Mouse (Mus musculus) spleen, postnatal 4 days (tissue): ENCODE data around the gene Pou6f1.
A peak's percentile ranks its signal among the peaks of the same experiment; 100 is the strongest.
"Not testable (repeated sequence)": the region's sequence is repeated elsewhere in the genome, so short reads cannot be mapped to it uniquely, and the experiment has no call there.

Experiments used
- DNase-seq, 2 experiments: peaks; one replicate each; pipeline ENCODE4 v3.0.0; 2022; ENCODE audit warnings: low spot score in 2 of 2

Pou6f1 gene

DNA sequence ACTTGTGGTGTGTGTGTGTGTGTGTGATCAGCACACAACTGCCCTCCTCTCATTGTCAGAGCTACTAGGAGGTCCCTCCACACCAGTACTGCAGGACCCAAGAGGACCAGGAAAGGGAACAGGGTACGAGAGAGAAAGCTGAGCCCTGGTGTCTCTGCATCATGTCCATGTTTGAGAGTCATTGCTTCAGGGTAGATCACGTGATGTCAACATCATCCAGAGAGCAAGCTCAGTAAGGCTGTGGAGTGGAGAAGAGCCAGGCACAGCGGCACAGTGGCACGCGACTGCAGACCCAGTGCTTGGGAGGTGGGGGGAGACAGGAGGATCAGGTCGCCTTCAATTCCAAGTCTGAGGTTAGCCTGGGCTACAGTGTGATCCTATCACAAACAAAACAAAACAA lies 23.4 kb downstream of the Pou6f1 start:
- DNase-seq: no peak

GRCm38 (mm10) chr15:100575366-100575765 lies 24.4 kb downstream of the Pou6f1 start:
- no peak for DNase-seq

- no peak for DNase-seq
Observed at GRCm38 (mm10) chr15:100574378-100574777, 25.4 kb downstream of the Pou6f1 start.

DNA sequence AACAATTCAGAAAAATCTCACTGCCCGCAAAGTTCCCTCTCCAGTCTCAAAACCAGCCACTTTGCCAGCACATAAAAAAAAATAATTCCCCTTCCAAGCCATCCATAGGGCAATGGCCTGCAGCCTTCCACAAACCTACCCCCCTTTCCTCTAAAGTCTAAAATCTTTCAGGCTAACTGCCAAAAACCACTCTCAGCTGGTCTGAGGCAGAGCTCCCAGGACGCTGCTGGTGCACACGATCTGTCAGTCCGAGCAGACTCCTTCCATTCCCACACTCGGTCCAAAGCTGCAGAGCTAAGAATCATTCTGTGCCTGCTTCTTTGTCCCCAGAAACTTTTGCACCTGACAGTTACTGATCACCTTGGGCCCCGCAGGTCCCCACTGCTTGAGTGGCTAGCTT lies 25.8 kb downstream of the Pou6f1 start:
- DNase-seq: no peak

- DNase-seq: no peak
Observed at GRCm38 (mm10) chr15:100569239-100569638, 30.5 kb downstream of the Pou6f1 start.

GRCm38 (mm10) chr15:100566531-100566930 lies 33.3 kb downstream of the Pou6f1 start:
- DNase-seq: no peak

DNA sequence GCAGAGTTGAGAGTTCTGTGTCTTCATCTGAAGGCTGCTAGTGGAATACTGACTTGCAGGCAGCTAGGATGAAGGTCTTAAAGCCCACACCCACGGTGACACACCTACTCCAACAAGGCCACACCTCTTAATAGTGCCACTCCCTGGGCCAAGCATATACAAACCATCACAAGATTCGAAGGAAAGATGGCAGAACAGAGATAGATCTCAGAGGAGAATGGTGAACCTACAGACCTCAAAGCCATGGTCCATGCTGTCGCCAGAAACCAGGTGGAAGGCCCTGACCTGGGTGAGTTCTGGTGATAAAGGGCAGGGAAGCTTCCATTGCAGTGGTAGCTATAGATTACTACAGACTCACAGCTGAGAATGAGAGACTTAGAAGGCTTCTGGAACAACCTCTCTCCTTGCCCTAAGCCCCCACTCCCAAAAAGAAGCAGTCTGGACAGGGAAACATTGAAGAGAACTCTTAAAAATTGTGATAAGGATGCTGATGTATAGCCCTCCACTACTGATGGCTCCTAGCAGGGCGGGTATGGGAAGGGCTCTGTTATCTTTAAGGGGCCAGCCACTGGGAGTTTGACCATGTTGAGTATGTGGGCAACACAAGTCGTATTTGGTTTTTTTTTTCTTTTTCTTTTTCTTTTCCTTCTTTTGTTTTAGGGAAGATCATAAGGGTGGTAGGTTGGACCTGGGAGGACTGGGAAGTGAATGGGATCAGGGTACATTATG lies 41.9 kb downstream of the Pou6f1 start:
- no peak for DNase-seq

DNA sequence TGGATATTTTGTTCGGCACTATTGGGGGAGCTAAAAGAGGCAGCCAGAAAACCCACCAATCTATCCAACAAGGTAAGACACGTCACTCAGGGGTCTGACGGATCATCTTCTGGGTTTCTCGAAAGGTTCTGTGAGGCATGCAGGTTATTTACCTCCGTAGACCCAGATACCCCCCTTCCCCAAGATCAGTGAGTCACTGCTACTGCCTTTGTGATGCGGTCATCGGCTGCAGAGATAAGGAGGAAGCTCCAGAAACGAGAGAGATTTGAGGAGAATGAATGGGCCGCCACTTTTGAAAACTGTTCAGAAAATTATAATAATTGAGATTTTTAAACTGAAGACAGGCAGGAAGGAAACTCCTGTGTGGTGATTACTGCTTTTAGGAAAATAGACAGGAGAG lies 43.4 kb downstream of the Pou6f1 start:
- DNase-seq: no peak

GRCm38 (mm10) chr15:100555965-100556364 lies 43.8 kb downstream of the Pou6f1 start:
- no peak for DNase-seq

- peak; percentile 96 to 97 for DNase-seq
Observed at GRCm38 (mm10) chr15:100551326-100552307, 48.2 kb downstream of the Pou6f1 start, which contains the start of gene Tfcp2. Tfcp2 (minus strand) TSS chr15:100552008.

GRCm38 (mm10) chr15:100550280-100550679 lies 49.5 kb downstream of the Pou6f1 start:
- no peak for DNase-seq

DNA sequence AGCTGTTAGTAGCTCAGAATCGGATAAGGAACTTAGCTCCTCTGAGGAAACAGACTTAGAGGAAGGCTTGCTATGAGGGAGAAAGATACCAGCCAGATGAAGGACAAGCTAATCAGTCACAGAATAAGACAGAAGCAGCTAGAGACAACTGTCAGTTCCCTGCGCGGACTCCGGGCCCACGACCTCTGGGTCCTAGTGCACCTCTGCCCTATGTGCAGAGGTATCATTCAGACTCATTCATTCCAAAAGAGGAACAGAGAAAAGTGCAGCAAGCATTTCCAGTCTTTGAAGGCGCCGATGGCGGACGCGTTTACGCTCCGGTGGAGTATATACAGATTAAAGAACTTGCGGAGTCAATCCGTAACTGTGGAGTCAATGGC lies 56.1 kb downstream of the Pou6f1 start:
- not testable (repeated sequence) for DNase-seq

DNA sequence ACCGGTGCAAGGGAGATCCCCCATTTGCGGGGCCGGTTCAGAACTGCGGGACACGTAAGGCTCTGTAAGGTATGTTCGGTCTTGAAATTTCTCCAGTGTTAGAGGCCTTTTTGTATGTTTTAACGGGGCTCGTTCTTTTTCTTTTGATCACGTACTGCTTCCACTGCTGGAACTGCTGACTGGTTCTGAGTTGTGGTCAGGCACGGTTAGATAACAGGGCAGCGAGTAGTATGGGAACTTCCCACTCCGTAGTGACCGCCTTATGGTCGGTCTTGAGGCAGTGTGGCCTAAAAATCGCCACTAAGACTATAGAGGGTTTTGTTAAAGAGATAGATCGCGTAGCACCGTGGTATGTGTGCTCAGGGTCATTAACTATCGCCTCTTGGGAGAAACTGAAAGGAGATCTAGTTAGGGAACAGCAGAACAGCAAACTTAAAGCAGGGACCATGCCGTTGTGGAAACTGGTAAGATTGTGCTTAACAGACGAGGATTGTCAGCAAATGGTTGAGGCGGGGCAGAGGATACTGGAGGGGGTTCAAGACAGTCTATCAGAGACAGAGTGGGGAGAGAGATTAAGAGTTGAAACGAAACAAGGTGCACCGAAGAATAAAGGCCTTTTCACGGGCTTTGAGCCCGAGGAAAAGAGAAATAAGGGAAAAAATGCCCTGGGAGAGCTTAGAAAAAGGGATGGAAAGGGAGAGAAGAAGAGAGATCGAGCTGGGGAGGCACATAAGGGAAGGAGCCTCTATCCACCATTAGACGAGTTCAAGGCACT lies 56.7 kb downstream of the Pou6f1 start:
- DNase-seq: not testable (repeated sequence)

DNA sequence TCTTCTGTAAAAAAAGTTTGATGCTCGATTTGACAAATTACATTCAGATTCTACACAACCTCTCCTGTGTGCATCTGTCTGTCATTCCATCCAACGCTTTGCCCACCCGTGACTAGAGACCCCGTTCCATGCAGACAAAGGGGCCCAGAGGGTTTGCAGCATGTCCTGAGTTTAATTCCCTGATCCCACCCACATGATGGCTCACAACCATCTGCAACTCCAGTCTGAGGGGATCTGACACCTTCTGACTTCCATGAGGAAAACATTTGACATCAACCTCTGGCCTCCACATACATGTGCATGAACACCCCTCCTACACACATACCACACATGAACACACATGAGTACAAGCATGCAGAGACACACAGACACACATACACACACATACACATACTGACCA lies 58.4 kb downstream of the Pou6f1 start:
- DNase-seq: no peak

GRCm38 (mm10) chr15:100541001-100541400 lies 58.8 kb downstream of the Pou6f1 start:
- not testable (repeated sequence) for DNase-seq

DNA sequence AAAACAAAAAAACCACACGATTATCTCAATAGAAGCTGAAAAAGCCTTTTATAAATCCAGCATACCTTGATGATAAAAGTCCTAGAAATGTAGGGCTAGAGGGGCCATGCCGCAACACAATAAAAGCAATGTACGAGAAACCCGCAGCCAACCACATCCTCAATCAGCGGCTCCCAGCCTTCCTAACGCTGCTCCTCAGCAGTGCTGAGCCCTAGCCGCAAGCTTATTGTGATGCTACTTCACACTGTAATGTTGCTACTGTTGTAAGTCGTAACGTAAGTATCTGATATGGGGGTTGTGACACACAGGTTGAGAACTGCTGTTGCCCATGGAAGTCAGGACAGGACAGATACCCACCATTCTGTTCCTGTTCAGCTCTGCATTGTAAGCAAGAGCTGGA lies 60.4 kb downstream of the Pou6f1 start:
- no peak for DNase-seq

DNA sequence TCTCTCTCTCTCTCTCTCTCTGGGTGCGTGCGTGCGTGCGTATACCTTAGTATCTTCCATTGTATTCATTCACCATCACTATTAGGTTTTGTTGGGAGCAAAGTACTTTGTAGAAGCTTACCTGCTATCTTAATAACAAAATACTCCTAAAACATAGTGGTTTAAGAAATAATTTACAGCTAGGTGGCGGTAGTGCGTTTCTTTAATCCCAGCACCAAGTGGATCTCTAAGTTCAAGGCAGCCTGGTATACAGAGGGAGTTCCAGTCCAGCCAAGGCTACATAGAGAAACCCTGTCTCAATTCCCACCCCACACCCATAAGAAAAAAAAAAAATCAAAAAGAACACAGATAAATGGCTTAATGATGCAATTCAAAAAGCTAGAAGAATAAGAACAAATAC lies 61.9 kb downstream of the Pou6f1 start:
- no peak for DNase-seq

- DNase-seq: no peak
Observed at GRCm38 (mm10) chr15:100527900-100528299, 71.9 kb downstream of the Pou6f1 start.

GRCm38 (mm10) chr15:100525405-100525804 lies 74.4 kb downstream of the Pou6f1 start:
- DNase-seq: no peak
